Mouse (Mus musculus) NIH3T3 (cell line): ENCODE measurements around the gene Yy1.
A peak's percentile ranks its signal among the peaks of the same experiment; 100 is the strongest.

Experiments
- DNase-seq: peaks from one replicate; pipeline ENCODE4 v3.0.0-alpha.2; 2012; ENCODE audit warnings: low read depth

Yy1 gene

DNA sequence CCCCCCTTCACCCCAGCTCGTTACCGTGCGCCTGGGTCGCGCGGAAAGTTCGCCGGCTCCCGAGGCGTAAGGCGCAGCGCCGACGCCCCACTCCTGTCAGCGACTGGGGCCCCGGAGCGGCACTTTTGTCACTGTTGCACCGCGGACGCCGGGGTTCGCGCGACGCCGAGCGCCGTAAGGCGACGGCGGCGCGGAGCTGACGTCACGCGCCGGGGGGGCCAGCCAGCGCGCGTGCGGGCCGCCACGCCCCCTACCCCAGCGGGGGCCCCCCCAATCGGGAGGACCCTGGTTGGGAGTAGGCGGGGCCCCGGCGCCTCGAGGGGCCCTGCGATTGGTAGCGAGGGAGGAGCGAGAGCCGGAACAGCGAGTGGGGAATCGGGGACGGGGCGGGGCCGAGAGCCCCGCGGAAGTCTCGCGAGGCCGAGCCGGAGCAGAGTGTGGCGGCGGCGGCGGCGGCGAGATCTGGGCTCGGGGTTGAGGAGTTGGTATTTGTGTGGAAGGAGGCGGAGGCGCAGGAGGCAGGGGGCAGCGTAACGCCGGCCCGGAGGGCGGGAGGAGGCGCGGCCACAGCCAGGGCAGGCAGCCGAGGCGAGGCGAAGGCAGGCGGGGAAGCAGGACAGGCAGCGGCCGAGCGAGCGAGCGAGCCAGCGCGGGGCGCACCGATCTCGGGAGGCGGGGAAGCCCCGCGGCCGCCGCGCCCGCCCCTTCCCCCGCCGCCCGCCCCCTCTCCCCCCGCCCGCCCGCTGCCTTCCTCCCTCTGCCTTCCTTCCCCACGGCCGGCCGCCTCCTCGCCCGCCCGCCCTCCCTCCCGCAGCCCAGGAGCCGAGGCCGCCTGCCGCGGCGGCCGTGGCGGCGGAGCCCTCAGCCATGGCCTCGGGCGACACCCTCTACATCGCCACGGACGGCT is at the start of gene Yy1:
TSS of gene Yy1 (plus strand) at position 428 of the 907 bp plus-strand sequence.
- DNase-seq, result peak; percentile 99

DNA sequence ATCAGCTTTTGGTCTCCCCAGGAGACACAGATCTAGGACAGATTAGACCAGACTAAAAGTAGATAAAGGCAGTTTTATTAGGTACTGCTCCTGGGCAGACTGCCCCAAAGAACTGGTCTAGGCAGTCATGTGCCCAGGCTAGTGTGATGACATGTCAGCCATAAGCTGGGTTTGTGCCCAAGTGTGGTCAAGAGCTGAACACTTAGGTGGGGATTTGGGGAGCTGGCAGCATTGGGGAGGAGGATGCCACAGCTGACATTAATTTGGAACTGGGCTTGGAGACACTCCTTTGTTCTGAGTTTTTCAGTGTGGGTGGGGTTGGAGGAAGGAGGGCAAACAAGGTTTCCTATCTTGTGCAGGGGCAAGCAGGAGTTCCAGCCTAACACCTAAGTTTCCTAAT is 46.8 kb upstream of the Yy1 start:
- peak; percentile 67 for DNase-seq

GRCm38 (mm10) chr12:108749019-108749418 is 43.8 kb upstream of the Yy1 start:
- no peak for DNase-seq

GRCm38 (mm10) chr12:108749454-108749853 is 43.3 kb upstream of the Yy1 start:
- DNase-seq, result no peak

DNA sequence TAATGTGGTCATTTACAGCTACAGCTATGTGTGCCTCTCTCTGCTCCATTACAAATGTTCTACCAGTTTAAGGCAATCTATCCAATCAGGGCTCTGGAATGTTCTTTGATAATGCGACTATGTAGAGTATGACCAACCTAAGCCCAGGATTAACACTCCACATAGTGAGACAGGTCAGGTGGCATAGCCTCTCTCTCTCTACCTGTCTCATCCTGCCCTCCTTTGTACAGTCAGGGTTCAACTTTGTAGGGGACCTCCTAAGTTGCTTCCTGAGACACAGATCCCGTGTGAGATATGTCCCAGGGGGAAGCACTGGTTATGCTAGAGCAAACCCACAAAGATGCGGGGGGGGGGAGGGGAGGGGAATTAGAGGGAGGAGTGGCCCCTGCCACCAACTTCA is 42.5 kb upstream of the Yy1 start:
- peak; percentile 31 for DNase-seq

DNA sequence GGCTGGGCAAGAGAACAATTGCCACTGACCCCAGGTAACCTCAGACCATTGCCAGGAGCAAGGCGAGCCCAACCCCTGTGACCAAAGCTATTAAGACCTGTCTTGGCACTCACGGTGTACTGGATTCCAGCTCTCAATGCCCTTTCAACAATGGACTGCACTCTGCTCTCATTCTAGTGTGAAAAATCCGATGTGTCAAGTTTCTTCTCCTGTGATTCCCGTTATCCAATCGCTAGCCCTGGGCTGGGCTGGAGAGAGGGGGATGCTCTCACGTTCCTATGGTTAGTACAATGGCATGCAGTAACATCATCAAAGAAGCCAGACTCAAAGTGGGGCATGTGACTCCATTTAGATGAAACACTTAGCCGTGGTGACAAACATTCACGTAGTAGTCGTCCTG is 41.0 kb upstream of the Yy1 start:
- no peak for DNase-seq

- DNase-seq, result no peak
These were observed 37.6 kb upstream of the Yy1 start for GRCm38 (mm10) chr12:108755141-108755540.

DNA sequence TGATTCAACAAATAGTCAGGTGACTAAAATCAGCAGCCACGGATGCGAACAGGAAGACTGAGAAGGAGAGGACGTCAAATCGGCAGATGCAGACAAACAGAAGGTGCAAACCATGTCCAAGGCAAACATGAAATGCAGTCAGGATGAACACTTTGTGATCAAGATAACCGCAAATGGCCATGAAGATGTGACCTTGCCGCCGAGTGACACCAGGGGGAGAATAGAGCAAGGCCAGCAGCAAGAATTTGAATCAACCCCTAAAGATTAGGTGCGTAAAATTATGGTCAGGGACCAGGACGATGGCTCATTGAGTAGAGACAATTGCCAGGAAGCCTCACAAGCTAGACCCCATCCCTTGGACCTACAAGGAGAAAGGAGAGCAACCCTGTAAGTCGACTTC is 36.2 kb upstream of the Yy1 start:
- no peak for DNase-seq

DNA sequence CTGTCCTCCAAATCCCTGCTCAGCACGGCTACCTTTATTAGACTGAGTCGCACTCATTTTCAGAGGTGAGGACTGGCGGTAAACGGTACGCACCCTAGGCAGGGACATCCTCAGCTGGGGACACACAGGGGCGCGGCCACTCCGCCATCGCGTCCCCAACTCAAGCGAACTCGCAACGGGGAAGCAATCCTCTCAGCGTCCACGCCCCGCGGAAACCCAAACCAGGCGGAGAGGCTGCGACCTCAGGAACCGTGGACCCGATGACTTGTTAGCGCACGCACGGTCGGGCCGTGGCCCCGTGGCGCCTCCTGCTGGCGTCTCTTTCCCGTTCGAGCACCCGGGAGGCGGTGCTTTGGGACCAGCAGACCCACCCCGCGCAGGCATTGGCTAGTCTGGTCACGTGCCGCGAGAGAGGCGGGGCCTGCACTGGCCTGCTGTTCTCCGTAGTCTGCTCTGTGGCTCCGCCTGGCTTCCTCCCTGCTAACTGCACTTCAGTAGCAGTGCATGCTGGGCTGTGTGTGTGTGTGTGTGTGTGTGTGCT is 35.0 kb upstream of the Yy1 start:
- DNase-seq, result peak; percentile 98

DNA sequence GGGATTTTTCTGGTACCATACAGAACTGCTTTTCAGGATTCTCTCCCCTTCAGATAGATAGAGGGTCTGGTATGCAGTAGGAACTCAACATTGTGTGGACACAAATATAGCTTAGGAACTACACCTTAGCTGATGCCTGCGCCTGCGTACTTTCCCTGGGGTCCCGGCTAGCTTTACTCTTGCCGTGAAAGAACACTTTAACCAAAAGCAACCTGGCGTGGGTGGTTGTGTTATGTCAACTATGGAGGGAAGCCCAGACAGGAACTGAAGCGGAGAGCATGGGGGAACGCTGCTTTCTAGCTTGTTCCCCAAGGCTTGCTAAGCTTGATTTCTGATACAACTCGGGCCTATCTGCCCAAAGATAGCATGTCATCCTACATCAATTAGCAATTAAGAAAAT is 34.5 kb upstream of the Yy1 start:
- no peak for DNase-seq

DNA sequence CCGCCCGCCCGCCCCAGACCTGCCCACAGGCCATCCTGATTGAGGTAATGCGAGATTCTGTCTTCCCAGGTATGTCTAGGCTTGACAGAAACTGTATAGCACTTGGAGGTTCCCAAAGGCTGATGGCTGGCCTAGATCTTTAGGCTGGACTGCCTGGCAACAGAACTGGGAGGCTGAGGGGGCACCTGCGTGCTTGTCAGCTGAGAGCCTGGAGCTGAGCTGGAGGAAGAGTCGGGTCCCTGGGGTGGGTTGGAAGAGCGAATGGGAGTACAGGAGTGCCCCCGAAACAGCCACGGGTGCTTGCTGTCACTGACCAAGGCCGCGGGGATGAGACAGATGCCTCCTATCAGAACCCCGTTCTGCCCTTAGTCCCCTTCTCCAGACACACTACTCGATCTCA is 34.1 kb upstream of the Yy1 start:
- no peak for DNase-seq

GRCm38 (mm10) chr12:108759266-108759665 is 33.5 kb upstream of the Yy1 start:
- DNase-seq, result no peak

GRCm38 (mm10) chr12:108760016-108760415 is 32.8 kb upstream of the Yy1 start:
- no peak for DNase-seq

- peak; percentile 58 for DNase-seq
These were observed 32.2 kb upstream of the Yy1 start for GRCm38 (mm10) chr12:108760500-108761020.

DNA sequence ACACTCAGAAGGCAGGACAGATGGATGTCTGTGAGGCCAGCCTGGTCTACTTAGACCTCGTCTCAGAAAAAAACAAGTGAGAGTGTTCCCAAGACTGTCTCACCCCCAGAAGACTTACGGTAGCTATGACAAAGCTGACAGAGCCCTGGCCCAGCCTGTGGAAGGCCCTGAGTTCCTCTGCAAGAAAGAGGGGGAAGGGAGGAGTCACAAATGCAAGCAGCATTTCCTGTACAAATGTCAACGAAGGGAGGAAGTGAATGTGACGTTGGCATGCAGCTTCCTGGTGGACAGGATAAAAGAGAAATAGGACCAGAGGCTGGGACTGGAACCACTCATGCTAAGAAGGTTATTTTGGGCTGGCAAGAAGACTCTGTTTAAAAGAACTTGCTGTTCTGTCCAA is 31.6 kb upstream of the Yy1 start:
- no peak for DNase-seq

DNA sequence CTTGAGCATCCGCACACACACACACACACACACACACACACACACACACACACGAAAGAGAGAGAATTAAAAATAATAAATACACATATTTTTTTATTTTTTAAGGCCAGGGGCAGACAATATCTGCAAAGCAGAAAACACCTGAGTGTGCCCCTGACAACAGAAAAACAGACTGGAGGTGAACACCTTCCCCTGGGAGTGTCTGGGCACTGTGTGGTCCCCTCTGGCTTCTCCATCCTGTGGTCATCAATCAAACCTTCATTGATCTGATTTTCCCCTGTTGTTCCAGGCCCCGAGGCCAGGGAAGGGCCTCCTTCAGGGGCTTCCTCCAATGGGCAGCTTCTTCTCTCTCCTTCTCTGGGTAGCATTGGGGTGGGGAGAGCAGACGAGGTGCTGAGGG is 31.1 kb upstream of the Yy1 start:
- no peak for DNase-seq

DNA sequence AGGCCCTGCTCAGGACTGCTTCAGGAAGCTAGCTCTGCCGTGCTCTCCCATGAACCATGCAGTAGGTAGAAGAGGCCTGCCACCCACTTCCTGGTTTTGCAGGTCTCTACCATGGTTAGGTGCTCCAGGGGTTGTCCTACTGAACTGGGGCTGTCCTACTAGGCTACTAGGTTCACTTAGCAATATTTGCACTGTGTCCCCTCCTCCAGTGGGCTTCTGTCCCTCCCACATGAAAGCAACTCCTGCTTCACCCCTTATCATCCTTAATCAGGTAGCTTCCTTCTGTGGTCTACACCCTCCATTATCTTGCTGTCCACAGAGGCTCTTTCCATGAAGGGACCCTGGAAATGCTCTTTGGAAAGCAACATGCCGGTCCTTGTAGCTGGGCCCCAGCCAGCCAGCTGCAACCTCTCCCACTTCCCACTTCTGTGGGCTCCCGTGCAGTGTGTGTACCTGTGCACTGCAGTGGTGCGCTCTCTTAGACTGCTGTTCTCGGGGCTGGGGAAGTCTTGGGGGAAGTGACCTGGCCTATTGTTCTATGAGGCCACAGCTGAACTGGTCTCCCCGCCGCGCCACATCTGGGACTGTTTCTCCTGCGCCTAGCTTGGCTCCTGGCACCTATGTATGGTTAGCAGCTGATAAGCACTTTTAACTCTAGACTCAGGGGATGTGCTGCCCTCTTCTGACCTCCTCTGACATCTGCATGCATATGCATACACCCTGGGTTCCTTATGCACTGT is 29.5 kb upstream of the Yy1 start:
- DNase-seq, result peak; percentile 38

GRCm38 (mm10) chr12:108764917-108765678 is 27.7 kb upstream of the Yy1 start:
- DNase-seq, result no peak

DNA sequence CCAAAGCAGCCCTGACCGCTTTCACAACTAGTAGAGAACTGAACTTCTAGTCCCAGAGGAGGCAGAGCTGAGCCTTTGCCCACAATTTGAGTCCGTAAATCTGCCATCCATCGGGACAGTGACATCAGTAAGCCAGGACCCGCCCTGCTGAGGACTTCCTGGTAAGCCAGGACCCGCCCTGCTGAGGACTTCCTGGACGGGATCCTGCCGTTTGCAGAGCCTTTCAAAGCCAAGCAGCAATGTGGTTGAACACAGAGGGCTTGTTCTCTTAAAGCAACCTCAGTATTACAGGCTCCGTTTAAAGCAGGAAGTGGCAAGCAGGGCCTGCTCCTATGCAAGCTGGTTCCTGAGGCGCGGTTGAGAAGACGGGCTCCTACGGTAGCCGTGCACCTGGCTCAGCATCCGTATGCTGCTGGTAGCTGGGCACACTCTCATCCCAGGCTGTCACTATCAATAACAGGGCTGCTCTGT is 27.0 kb upstream of the Yy1 start:
- DNase-seq, result no peak

DNA sequence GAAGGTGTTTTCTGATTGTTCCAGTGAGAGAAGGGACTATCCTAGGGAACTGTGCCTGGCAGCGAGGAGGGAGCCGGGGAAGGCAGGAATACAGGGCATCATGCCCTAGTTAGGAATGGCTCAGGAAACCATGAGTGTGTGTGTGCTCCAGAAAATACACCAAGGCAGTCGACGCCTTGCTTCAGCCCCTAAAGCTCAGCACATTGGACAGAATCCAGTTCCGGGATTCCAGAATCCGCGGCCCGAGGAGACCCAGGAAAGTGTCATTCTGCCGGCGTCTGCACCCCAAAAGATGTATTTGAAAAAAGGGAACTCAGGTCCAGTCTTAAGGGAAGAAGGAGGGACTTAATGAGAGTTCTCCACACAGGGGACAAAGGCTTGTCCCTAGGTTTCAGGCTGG is 26.5 kb upstream of the Yy1 start:
- no peak for DNase-seq

DNA sequence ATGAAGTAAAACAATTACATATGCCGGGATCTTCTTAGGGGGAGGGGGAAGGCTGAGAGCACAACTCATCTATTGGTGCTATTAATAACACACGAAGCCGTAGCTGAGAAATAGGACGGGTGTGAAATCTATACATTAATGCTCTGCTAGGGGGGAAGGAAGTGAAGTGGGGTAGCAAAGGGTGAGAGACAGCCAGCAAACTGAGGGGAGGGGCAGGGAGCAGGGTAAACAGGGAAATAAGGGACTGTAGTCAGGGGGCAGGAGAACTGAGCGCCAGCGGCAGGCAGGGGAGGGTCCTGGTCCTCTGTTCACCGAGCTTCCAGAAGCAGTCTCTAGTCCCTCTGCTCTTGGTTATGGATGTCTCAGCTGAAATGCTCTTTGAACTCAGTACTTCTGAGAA is 25.9 kb upstream of the Yy1 start:
- no peak for DNase-seq
